Mouse (Mus musculus) heart, embryonic 15.5 days (tissue): ENCODE data around the gene Nod1. TPM values are rescaled to one million over a fixed set of nuclear protein-coding genes. Genes with fewer than 3 reads are reported as not detected.
A peak's percentile ranks its signal among the peaks of the same experiment; 100 is the strongest.

Source experiments
- ATAC-seq: fragments of 200-750 bp; cut with Nextera tagmentation; replicated peaks from 2 replicates; pipeline ENCODE4 v1.8.0; 2017; ENCODE audit warnings: low read depth, moderate TSS enrichment; ENCODE audit not compliant: insufficient number of reproducible peaks, insufficient read depth, low FRiP score
- H3K27ac ChIP-seq: fragments of 300-500 bp; sonication (generic); 2 replicates; pipeline ENCODE4 v1.5.1; 2015; ENCODE audit warnings: mild to moderate bottlenecking, inconsistent platforms
- H3K27me3 ChIP-seq: fragments of 300-500 bp; sonication (generic); 2 replicates; pipeline ENCODE4 v1.6.1; 2015; ENCODE audit warnings: inconsistent platforms
- H3K36me3 ChIP-seq: fragments of 300-500 bp; sonication (generic); 2 replicates; pipeline ENCODE4 v1.6.1; 2015; ENCODE audit warnings: mild to moderate bottlenecking, inconsistent platforms
- H3K4me1 ChIP-seq: fragments of 300-500 bp; sonication (generic); replicated peaks from 2 replicates; pipeline ENCODE4 v1.6.1; 2015; ENCODE audit warnings: inconsistent platforms
- H3K4me2 ChIP-seq: fragments of 300-500 bp; sonication (generic); 2 replicates; pipeline ENCODE4 v1.6.1; 2015; ENCODE audit warnings: inconsistent platforms, mild to moderate bottlenecking, moderate library complexity
- H3K4me3 ChIP-seq: fragments of 300-500 bp; sonication (generic); 2 replicates; pipeline ENCODE4 v1.5.1; 2015; ENCODE audit warnings: mild to moderate bottlenecking, inconsistent platforms
- H3K9ac ChIP-seq: fragments of 300-500 bp; sonication (generic); 2 replicates; pipeline ENCODE4 v1.6.1; 2015; ENCODE audit warnings: mild to moderate bottlenecking, inconsistent platforms
- H3K9me3 ChIP-seq: fragments of 300-500 bp; sonication (generic); replicated peaks from 2 replicates; pipeline ENCODE4 v1.6.1; 2016; ENCODE audit warnings: inconsistent platforms
- WGBS: fragments of 180-500 bp; shearing (Covaris S2); methylation state at CpG from one replicate; pipeline ENCODE4 v1.1.7; 2015; ENCODE audit warnings: mixed read lengths; 5-methylcytosine and 5-hydroxymethylcytosine counted together
- polyA plus RNA-seq: library from polyadenylated mRNA; unstranded; fragments of >200 nt; fragmentation: Nextera tagmentation; extraction: Ambion mirVana; gene quantifications from 2 replicates; pipeline ENCODE4 v1.2.1, GENCODE M21; 2015

The Nod1 gene
- polyA plus RNA-seq, 1 experiment from 2014 or later = 4.3 TPM

GRCm38 (mm10) chr6:55003559-55003958 lies 31.1 kb upstream of the Nod1 start:
- H3K4me1 ChIP-seq = no peaks in the 10 kb centered on the region
- ATAC-seq = no peak
- H3K27me3 ChIP-seq = no peaks in the 10 kb centered on the region
- no peak overlapping the region for H3K27ac ChIP-seq
- no peak overlapping the region for H3K9ac ChIP-seq
- no peak overlapping the region for H3K4me3 ChIP-seq
- H3K36me3 ChIP-seq = no peaks in the 10 kb centered on the region
- no peaks in the 10 kb centered on the region for H3K9me3 ChIP-seq
- 49% methylated on average over 4 of the region's 4 CpGs for WGBS
- H3K4me2 ChIP-seq = no peak overlapping the region

DNA sequence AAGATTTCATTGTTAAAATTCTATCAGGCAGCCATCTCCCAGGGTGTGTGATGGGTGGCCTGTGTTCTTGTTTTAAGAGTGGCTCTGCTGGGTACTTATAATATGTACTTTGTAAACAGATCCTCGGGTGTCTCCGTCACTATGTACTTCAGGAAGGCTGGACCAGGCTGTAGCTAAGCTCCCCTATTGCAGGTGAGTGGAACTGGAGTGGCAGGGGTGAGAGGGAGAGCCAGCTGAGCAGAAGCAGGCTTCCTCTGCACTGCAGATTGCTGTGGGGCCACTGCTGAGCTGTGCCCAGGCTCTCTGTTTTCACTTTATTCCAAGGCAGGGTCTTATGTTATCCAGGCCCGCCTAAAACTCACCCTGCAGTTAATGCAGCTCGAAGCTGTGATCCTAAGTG lies 30.0 kb upstream of the Nod1 start:
- H3K9ac ChIP-seq = no peak overlapping the region
- H3K27me3 ChIP-seq = no peaks in the 10 kb centered on the region
- no peak overlapping the region for H3K4me2 ChIP-seq
- no peaks in the 10 kb centered on the region for H3K4me1 ChIP-seq
- no peaks in the 10 kb centered on the region for H3K36me3 ChIP-seq
- H3K9me3 ChIP-seq = no peaks in the 10 kb centered on the region
- 63% methylated on average over 4 of the region's 4 CpGs for WGBS
- no peak for ATAC-seq
- H3K4me3 ChIP-seq = no peak overlapping the region
- H3K27ac ChIP-seq = no peak overlapping the region

DNA sequence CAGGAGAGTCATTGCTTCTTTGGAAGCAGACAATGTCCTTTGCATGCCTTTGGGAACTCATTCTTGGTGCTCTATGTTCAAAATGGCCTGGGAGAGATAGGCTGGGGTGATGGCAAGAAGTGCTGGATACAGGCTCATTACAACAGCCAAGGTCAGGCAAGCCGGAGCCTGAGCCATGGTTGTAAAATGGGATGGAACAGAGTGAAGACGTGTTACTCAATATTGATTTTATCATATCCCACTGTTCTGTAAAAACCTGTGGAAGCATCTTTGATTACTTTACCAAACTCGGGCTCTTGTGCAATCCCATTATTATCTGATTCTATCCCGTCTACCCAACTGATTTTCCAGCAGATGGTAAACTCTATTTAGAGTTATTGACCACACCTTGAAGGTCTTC lies 28.9 kb upstream of the Nod1 start:
- Histone ChIP-seq H3K4me2 (no peak overlapping the region), H3K4me1 (no peaks in the 10 kb centered on the region), H3K9me3 (no peaks in the 10 kb centered on the region), H3K27me3 (no peaks in the 10 kb centered on the region), H3K4me3 (no peak overlapping the region), H3K36me3 (no peaks in the 10 kb centered on the region), H3K9ac (no peak overlapping the region), H3K27ac (no peak overlapping the region)
- WGBS = 80% methylated on average over 4 of the region's 4 CpGs
- ATAC-seq = no peak

GRCm38 (mm10) chr6:54997726-54998125 lies 25.3 kb upstream of the Nod1 start:
- no peak overlapping the region for H3K4me2 ChIP-seq
- no peak for ATAC-seq
- no peak overlapping the region for H3K4me3 ChIP-seq
- no peak overlapping the region for H3K9ac ChIP-seq
- H3K36me3 ChIP-seq = no peaks in the 10 kb centered on the region
- no peaks in the 10 kb centered on the region for H3K27me3 ChIP-seq
- H3K9me3 ChIP-seq = no peaks in the 10 kb centered on the region
- WGBS = 78% methylated on average over 6 of the region's 6 CpGs
- H3K4me1 ChIP-seq = peaks cover 4% of the 10 kb centered on the region; the same call in 1 of the 2 replicates
- H3K27ac ChIP-seq = no peak overlapping the region

DNA sequence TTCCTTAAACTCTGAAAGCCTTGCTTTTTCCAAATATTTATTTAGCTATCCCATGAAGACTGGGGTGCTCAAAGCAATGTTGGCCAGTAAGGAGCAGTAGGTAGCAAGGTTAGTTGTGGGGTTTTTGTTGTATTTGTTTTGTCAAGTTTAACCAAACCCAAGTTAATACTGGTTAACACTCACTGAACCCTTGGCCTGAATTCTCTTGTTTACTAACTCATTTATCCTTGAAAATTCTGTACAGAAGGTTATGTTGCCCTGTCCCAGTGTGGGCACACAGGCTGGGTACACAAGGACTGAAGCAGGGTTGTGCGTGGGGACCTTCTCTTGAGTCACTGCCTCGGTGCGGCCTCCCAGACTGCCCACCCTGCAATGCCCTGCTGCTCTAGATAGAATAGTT lies 23.9 kb upstream of the Nod1 start:
- H3K27me3 ChIP-seq = no peaks in the 10 kb centered on the region
- WGBS = 85% methylated on average over 3 of the region's 3 CpGs
- no peak overlapping the region for H3K4me2 ChIP-seq
- H3K4me1 ChIP-seq = peaks cover 10% of the 10 kb centered on the region; the same call in 1 of the 2 replicates
- H3K9me3 ChIP-seq = no peaks in the 10 kb centered on the region
- no peak for ATAC-seq
- H3K36me3 ChIP-seq = no peaks in the 10 kb centered on the region
- H3K27ac ChIP-seq = no peak overlapping the region
- H3K9ac ChIP-seq = no peak overlapping the region
- H3K4me3 ChIP-seq = no peak overlapping the region

DNA sequence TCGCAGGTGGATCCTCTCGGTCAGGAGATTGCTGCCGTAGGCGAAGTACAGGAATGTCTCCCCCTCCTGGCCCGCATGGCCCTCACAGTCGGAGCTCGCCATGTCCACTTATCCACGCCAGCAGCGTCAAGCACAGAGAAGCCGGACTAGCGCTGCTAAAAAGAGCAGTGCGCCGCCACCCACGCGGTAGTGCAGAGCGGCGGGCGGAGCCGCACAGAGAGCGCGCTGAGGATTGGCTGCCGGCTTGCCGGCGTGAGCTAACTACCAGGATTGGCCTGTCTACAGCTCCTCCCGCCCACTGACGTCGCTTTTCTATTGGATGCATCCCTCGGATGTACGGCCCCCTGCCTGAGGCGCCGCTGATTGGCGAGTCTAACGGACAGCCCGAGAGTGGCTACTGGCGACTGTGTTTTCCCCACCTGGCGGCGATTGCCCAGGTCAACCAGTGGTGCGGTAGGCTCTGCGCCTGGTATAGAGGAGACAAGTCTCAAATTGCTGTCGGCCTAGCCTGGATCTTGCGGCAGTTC lies 20.4 kb upstream of the Nod1 start, which contains the start of gene Ggct:
TSS of gene Ggct (minus strand) at position 217 of the 527 bp plus-strand sequence.
- under 1% methylated on average over 41 of the region's 41 CpGs for WGBS
- peak; percentile 100 for ATAC-seq
- Histone ChIP-seq H3K27ac (peak within 1 kb of the TSS; percentile 65), H3K9ac (peak within 1 kb of the TSS; percentile 64), H3K4me1 (peaks cover 10% of the 10 kb centered on the region; the same call in 1 of the 2 replicates), H3K4me2 (peak within 1 kb of the TSS; percentile 99), H3K27me3 (no peaks in the 10 kb centered on the region), H3K36me3 (no peaks in the 10 kb centered on the region), H3K9me3 (no peaks in the 10 kb centered on the region), H3K4me3 (peak within 1 kb of the TSS; percentile 67)

- ATAC-seq = no peak
- 2% methylated on average over 7 of the region's 7 CpGs for WGBS
- Histone ChIP-seq H3K4me1 (peaks cover 10% of the 10 kb centered on the region; the same call in 1 of the 2 replicates), H3K36me3 (no peaks in the 10 kb centered on the region; the same call in 1 of the 2 replicates), H3K27ac (peak overlapping the region; percentile 65), H3K27me3 (no peaks in the 10 kb centered on the region), H3K4me2 (peak overlapping the region; percentile 99), H3K9me3 (no peaks in the 10 kb centered on the region), H3K9ac (peak overlapping the region; percentile 64), H3K4me3 (peak overlapping the region; percentile 67)
These were observed 19.7 kb upstream of the Nod1 start for GRCm38 (mm10) chr6:54992141-54992540.

DNA sequence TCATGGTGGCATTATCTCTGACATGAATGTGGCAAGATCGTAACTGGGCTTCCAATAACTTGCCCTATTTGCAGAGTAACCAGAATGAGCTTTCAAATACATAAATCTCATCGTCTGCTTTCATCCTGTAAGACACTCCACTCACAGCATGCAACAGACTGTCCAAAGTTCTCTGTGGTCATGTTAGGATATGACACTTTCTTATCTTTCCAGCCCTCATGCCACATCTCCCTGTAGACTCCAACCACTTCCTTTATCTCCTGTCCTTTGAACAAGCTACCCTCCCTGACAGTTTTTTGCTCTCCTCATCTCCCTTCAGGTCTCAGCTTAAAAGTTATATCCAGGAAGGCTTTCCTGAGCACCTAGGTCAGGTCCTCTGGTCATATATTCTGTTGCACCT lies 18.8 kb upstream of the Nod1 start:
- no peak overlapping the region for H3K9ac ChIP-seq
- no peak overlapping the region for H3K27ac ChIP-seq
- no peaks in the 10 kb centered on the region; the same call in 1 of the 2 replicates for H3K36me3 ChIP-seq
- no peak overlapping the region for H3K4me3 ChIP-seq
- no peaks in the 10 kb centered on the region for H3K27me3 ChIP-seq
- no peak for ATAC-seq
- no peak overlapping the region for H3K4me2 ChIP-seq
- 54% methylated on average over 2 of the region's 2 CpGs for WGBS
- no peaks in the 10 kb centered on the region for H3K9me3 ChIP-seq
- H3K4me1 ChIP-seq = peaks cover 10% of the 10 kb centered on the region; the same call in 1 of the 2 replicates

DNA sequence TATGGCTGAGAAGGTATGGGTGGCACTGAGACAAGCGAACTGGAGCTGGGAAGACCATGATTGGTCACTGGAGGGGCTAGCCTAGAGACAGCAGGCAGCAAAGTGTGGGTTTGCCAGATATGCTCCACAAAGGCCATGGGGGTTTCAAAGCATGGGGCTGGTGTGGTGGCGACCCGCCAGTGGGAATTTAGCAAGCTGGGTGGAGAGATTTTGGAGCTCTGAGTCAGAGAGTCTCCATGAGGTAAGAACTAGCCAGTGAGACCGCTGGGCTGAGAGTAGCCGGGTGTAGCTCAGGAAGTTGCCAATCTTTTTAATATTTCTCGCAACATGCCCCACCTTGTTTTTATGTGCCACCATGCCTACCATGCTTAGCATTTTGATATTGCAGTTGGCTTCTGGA lies 15.7 kb upstream of the Nod1 start:
- no peak overlapping the region for H3K4me2 ChIP-seq
- no peak overlapping the region for H3K27ac ChIP-seq
- H3K27me3 ChIP-seq = no peaks in the 10 kb centered on the region
- no peak for ATAC-seq
- H3K4me3 ChIP-seq = no peak overlapping the region
- H3K4me1 ChIP-seq = peaks cover 7% of the 10 kb centered on the region; the same call in 1 of the 2 replicates
- no peaks in the 10 kb centered on the region for H3K9me3 ChIP-seq
- H3K36me3 ChIP-seq = no peaks in the 10 kb centered on the region; the same call in 1 of the 2 replicates
- no peak overlapping the region for H3K9ac ChIP-seq
- 89% methylated on average over 6 of the region's 6 CpGs for WGBS

DNA sequence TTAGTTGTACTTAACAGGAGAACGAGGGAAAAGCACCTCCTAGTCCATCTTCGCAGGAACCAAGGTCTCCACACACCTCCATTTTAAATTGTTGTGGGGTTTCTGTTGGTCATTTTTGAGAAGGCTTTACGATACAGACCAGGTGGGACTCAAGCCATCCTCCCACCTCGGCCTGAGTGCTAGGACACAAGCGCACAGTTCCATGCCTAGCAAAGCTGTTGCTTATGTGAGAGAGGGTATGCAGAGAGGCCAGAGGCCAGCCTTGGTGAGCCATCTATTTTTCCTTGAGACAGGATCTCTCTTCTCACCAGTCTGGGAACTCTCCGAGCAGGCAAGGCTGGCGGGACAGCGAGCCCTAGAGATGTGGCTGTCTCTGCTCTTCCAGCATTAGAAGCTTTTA lies 11.7 kb upstream of the Nod1 start:
- Histone ChIP-seq H3K9me3 (no peaks in the 10 kb centered on the region), H3K4me1 (no peaks in the 10 kb centered on the region), H3K27me3 (no peaks in the 10 kb centered on the region), H3K9ac (no peak overlapping the region), H3K4me2 (no peak overlapping the region), H3K36me3 (no peaks in the 10 kb centered on the region; the same call in 1 of the 2 replicates), H3K4me3 (no peak overlapping the region), H3K27ac (no peak overlapping the region)
- 88% methylated on average over 8 of the region's 8 CpGs for WGBS
- no peak for ATAC-seq

DNA sequence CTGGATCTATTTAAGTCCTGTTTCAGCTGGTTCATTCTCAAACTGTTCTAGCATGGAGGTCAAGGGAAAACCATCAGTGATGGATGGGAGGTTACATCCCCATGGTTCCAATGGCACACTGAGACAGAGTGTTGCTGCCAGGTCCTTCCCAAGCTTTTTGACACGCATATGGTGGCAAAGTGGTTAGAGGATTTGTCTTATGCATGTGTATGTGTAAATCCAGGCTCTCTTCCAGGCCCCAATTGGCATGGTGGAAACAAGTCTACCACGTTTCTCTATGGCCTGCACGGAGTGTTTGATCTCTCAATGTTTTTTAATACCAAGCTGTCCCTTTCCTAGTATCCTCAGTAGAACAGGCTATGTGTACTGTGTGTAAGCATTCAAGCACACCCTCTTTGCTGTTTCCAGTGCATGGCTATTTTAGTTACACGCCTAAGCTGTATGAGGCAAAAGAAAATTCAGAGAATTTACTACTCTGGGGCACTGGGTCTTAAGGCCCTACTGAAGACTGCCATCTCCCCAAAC lies 11.2 kb upstream of the Nod1 start:
- Histone ChIP-seq H3K36me3 (no peaks in the 10 kb centered on the region; the same call in 1 of the 2 replicates), H3K27ac (no peak overlapping the region), H3K9ac (no peak overlapping the region), H3K4me2 (no peak overlapping the region), H3K27me3 (no peaks in the 10 kb centered on the region), H3K4me3 (no peak overlapping the region), H3K4me1 (no peaks in the 10 kb centered on the region), H3K9me3 (no peaks in the 10 kb centered on the region)
- WGBS = 87% methylated on average over 4 of the region's 4 CpGs
- no peak for ATAC-seq

DNA sequence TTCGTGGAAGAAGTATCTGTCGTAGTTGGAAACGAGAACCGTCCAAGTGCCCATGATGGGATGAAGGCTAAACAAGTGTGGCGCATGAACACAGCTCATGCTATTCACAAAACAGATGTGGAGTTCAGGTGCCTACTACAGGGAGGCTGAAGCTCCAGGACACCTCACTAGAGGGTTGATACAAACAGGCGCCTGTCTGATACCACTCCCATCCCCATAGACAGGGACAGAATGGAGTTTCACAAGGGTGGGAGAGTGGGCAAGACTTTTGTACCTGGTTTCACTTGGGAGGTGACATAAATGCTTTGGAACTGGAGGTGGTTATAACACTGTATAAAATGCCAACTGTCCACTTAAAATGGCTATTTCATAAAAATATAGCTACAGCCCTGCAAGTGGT lies 7.0 kb upstream of the Nod1 start:
- ATAC-seq = no peak
- no peaks in the 10 kb centered on the region for H3K36me3 ChIP-seq
- H3K27ac ChIP-seq = no peak overlapping the region
- H3K4me1 ChIP-seq = no peaks in the 10 kb centered on the region
- whole genome bisulfite sequencing = 89% methylated on average over 6 of the region's 6 CpGs
- no peak overlapping the region for H3K9ac ChIP-seq
- no peak overlapping the region for H3K4me2 ChIP-seq
- no peak overlapping the region for H3K4me3 ChIP-seq
- H3K27me3 ChIP-seq = no peaks in the 10 kb centered on the region
- H3K9me3 ChIP-seq = no peaks in the 10 kb centered on the region
